8 mouse cellular contexts compared by ENCODE assay signal in genomic region chr7:123124735-123125181, GRCm38 (mm10). TPM values are rescaled to one million over a fixed set of nuclear protein-coding genes. Genes with fewer than 3 reads are reported as not detected.
DNase-seq lines count a peak whose midpoint lies in the region; ATAC-seq lines count a peak whose summit lies in the region.

No protein-coding gene starts in this region.

- peak overlapping the region; percentile 94 for H3K27ac ChIP-seq in heart, embryonic 16.5 days (ENCODE audit: low read length)

- intact Hi-C loops in gastrocnemius, postnatal 14 days (cut with DNase I; ENCODE audit: low total_unique reads): no loop called here

- peak overlapping the region; percentile 94 for H3K4me3 ChIP-seq in erythroblast, embryonic 14.5 days (replicated peaks)
- peak overlapping the region; percentile 95 for H3K4me3 ChIP-seq in heart, embryonic 16.5 days (ENCODE audit: low read length)

- peak; percentile 39 for DNase-seq in A20 (ENCODE audit: low read depth, low spot score)
- peak; percentile 51 for DNase-seq in cerebellum, adult 9-10 months
- peak; percentile 35 to 50 for DNase-seq in layer of hippocampus, adult 8-10 months (ENCODE audit: low spot score in 2 of 2)
- DNase-seq in naive thymus-derived CD4-positive, alpha-beta T cell, adult 2 months (ENCODE audit: low read depth): peak; percentile 38
- no peak for DNase-seq in gastrocnemius, postnatal 14 days

- peaks cover 35% of the 10 kb centered on the region for H3K4me1 ChIP-seq in erythroblast, embryonic 14.5 days (ENCODE audit: control insufficient read depth)
- H3K4me1 ChIP-seq in heart, embryonic 16.5 days (ENCODE audit: control insufficient read depth, insufficient read depth, low read length): peaks cover 35% of the 10 kb centered on the region

- peaks cover 32% of the 10 kb centered on the region for H3K36me3 ChIP-seq in erythroblast, embryonic 14.5 days (ENCODE audit: control insufficient read depth)
- H3K36me3 ChIP-seq in heart, embryonic 16.5 days (ENCODE audit: control insufficient read depth, insufficient read depth): peaks cover 7% of the 10 kb centered on the region; the same call in 1 of the 2 replicates

- peak overlapping the region; percentile 99 for H3K9ac ChIP-seq in heart, embryonic 16.5 days (ENCODE audit: low read length)

- no peaks in the 10 kb centered on the region for H3K27me3 ChIP-seq in erythroblast, embryonic 14.5 days (ENCODE audit: control insufficient read depth)
- no peaks in the 10 kb centered on the region for H3K27me3 ChIP-seq in heart, embryonic 16.5 days (ENCODE audit: control insufficient read depth, insufficient read depth, low read length)

- no peak for ATAC-seq in erythroblast, adult 5-6 weeks (replicated peaks; ENCODE audit: low FRiP score, poor library complexity, severe bottlenecking)
- ATAC-seq in heart, embryonic 16.5 days (replicated peaks; ENCODE audit: extremely low read depth, insufficient read depth, low FRiP score): no peak

- H3K9me3 ChIP-seq in erythroblast, embryonic 14.5 days (ENCODE audit: control insufficient read depth, low read length): no peaks in the 10 kb centered on the region
- no peaks in the 10 kb centered on the region for H3K9me3 ChIP-seq in heart, embryonic 16.5 days (replicated peaks; ENCODE audit: control insufficient read depth, low read length)

- H3K4me2 ChIP-seq in heart, embryonic 16.5 days (ENCODE audit: low read depth, low read length): peak overlapping the region; percentile 69

- 2% methylated on average over 16 of the region's 16 CpGs for WGBS in heart, embryonic 16.5 days

RNA-seq across cellular contexts. Expression of gene Tnrc6a, which starts 1.1 kb away (rescaled TPM):
- polyA plus RNA-seq in erythroblast, embryonic 14.5 days (2012): 1.1 and 1.8 TPM in 2 replicates
- total RNA-seq in erythroblast, adult 5-6 weeks (2015; ENCODE audit: low replicate concordance): 5.4 and 13.6 TPM in 2 replicates
- 12.1 and 15.5 TPM in 2 replicates for total RNA-seq in erythroblast, adult 5-6 weeks (2017; ENCODE audit: low replicate concordance)
- 25.1 and 33.2 TPM in 2 replicates for polyA plus RNA-seq in heart, embryonic 16.5 days (2015; fragmentation: Nextera tagmentation; extraction: Ambion mirVana)
- total RNA-seq in layer of hippocampus, adult 8-10 months (2022): 10 to 100 TPM; 58.1 to 64.8 (median 60.8) TPM
- 10 to 100 TPM; 20.1 to 20.7 TPM for total RNA-seq in gastrocnemius, postnatal 14 days (2021)
